In the genomic region with DNA sequence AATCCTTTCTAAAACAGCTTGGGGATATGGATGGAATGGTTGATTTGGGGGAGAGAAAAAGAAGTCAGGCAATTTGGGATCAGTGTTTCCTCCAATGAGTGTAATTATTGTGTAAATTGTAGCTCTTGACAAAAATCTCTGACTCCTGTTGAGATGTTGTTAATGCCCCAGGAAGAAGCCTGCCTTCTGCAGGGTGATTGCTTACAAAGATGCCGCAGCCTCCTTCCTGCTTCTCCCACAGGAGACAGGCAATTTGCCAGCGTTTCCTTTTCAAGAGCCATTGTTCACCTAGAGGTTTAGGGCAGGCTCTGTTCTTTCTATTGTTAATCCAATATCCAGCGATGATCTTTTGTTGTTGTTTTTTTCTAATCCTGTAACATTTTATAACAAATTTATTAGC, we compare ENCODE assay signal across 9 mouse cellular contexts.
DNase-seq lines count a peak whose midpoint lies in the region; ATAC-seq lines count a peak whose summit lies in the region.
"Had no signal": no experiment of that assay in that cellular context is flagged by ENCODE, and none has a peak within 500 bp of the region (broad histone marks: within the 10 kb centered on the region; RNA-seq: fewer than 3 reads in every experiment).

No protein-coding gene starts in this region.

- WGBS in forebrain, embryonic 13.5 days = 0% methylated on average over 3 of the region's 3 CpGs
- 10% methylated on average over 3 of the region's 3 CpGs for WGBS in liver, embryonic 12.5 days (ENCODE audit: insufficient replicate concordance)

- H3K27ac ChIP-seq in forebrain, embryonic 13.5 days = peak overlapping the region; percentile 59; the same call in 1 of the 2 replicates
- no peak overlapping the region for H3K27ac ChIP-seq in liver, embryonic 12.5 days
- H3K27ac ChIP-seq: heart, embryonic 13.5 days had no signal

- ATAC-seq in forebrain, embryonic 13.5 days = peak; percentile 67
- ATAC-seq in liver, embryonic 12.5 days = no peak

- H3K36me3 ChIP-seq in forebrain, embryonic 13.5 days (ENCODE audit: poor library complexity, severe bottlenecking) = no peaks in the 10 kb centered on the region
- no peaks in the 10 kb centered on the region for H3K36me3 ChIP-seq in liver, embryonic 12.5 days
- H3K36me3 ChIP-seq: heart, embryonic 13.5 days had no signal

- DNase-seq in kidney, postnatal 25 days = peak; percentile 41
- no peak for DNase-seq in kidney, adult 11 months
- peak; percentile 1 for DNase-seq in cerebellum, adult 9-10 months
- DNase-seq in lung, postnatal 36 days = peak; percentile 62
- DNase-seq in thymus, postnatal 0 days (ENCODE audit: low spot score) = no peak

- H3K9me3 ChIP-seq in forebrain, embryonic 13.5 days (replicated peaks) = no peaks in the 10 kb centered on the region
- no peaks in the 10 kb centered on the region for H3K9me3 ChIP-seq in liver, embryonic 12.5 days (replicated peaks)
- H3K9me3 ChIP-seq: heart, embryonic 13.5 days; megakaryocyte, embryonic 14.5 days had no signal

- H3K27me3 ChIP-seq in forebrain, embryonic 13.5 days = no peaks in the 10 kb centered on the region
- no peaks in the 10 kb centered on the region for H3K27me3 ChIP-seq in liver, embryonic 12.5 days (replicated peaks)
- H3K27me3 ChIP-seq: heart, embryonic 13.5 days; megakaryocyte, embryonic 14.5 days had no signal

- H3K9ac ChIP-seq in forebrain, embryonic 13.5 days = no peak overlapping the region
- no peak overlapping the region for H3K9ac ChIP-seq in liver, embryonic 12.5 days
- H3K9ac ChIP-seq: heart, embryonic 13.5 days had no signal

- H3K4me3 ChIP-seq in forebrain, embryonic 13.5 days = no peak overlapping the region
- H3K4me3 ChIP-seq in liver, embryonic 12.5 days = no peak overlapping the region
- H3K4me3 ChIP-seq: heart, embryonic 13.5 days; megakaryocyte, embryonic 14.5 days had no signal

- peak overlapping the region; percentile 4; the same call in 1 of the 2 replicates for H3K4me2 ChIP-seq in forebrain, embryonic 13.5 days
- H3K4me2 ChIP-seq in liver, embryonic 12.5 days = no peak overlapping the region

- peaks cover 25% of the 10 kb centered on the region for H3K4me1 ChIP-seq in forebrain, embryonic 13.5 days
- H3K4me1 ChIP-seq in liver, embryonic 12.5 days = no peaks in the 10 kb centered on the region
- H3K4me1 ChIP-seq: megakaryocyte, embryonic 14.5 days had no signal

Comparison
In these comparisons a context has a peak if more than half of its experiments do, and no peak if none do; other contexts are left out.
1. DNase-seq: peak in kidney, postnatal 25 days (2 of 2), cerebellum, adult 9-10 months (single experiment) and lung, postnatal 36 days (single experiment); none in kidney, adult 11 months (single experiment) and thymus, postnatal 0 days (single experiment).